Mouse (Mus musculus) forebrain, postnatal 0 days (tissue): ENCODE data around the gene Gsg1l2. TPM values are rescaled to one million over a fixed set of nuclear protein-coding genes. Genes with fewer than 3 reads are reported as not detected.

Experiments used
- ATAC-seq: fragments of 200-750 bp; cut with Nextera tagmentation; 2 replicates; pipeline ENCODE4 v1.8.0; 2017; ENCODE audit warnings: mild to moderate bottlenecking, moderate library complexity
- DNase-seq: peaks from one replicate; pipeline ENCODE4 v3.0.0-alpha.2; 2015
- H3K27ac ChIP-seq: fragments of 300-500 bp; sonication (generic); 2 replicates; pipeline ENCODE4 v1.5.1; 2014; ENCODE audit warnings: low read depth, mild to moderate bottlenecking, antibody characterized with exemption, low read length, moderate library complexity, mixed read lengths
- H3K27me3 ChIP-seq: fragments of 300-500 bp; sonication (generic); 2 replicates; pipeline ENCODE4 v1.6.1; 2014; ENCODE audit warnings: mild to moderate bottlenecking, low read length, mixed read lengths; ENCODE audit not compliant: insufficient read depth
- H3K36me3 ChIP-seq: fragments of 300-500 bp; sonication (generic); 2 replicates; pipeline ENCODE4 v1.6.1; 2014; ENCODE audit warnings: mild to moderate bottlenecking, moderate library complexity; ENCODE audit not compliant: insufficient read depth
- H3K4me1 ChIP-seq: fragments of 300-500 bp; sonication (generic); 2 replicates; pipeline ENCODE4 v1.6.1; 2014; ENCODE audit warnings: antibody characterized with exemption; ENCODE audit not compliant: insufficient read depth
- H3K4me2 ChIP-seq: fragments of 300-500 bp; sonication (generic); 2 replicates; pipeline ENCODE4 v1.6.1; 2014; ENCODE audit warnings: low read depth, mild to moderate bottlenecking, moderate library complexity
- H3K4me3 ChIP-seq: fragments of 300-500 bp; sonication (generic); 2 replicates; pipeline ENCODE4 v1.5.1; 2014; ENCODE audit warnings: low read depth, low read length, mixed read lengths
- H3K9ac ChIP-seq: fragments of 300-500 bp; sonication (generic); 2 replicates; pipeline ENCODE4 v1.6.1; 2014; ENCODE audit warnings: mild to moderate bottlenecking
- H3K9me3 ChIP-seq: fragments of 300-500 bp; sonication (generic); 2 replicates; pipeline ENCODE4 v1.6.1; 2016; ENCODE audit warnings: low read length
- CTCF ChIP-seq: sonication (generic); IDR thresholded peaks from 2 replicates; pipeline ENCODE4 v1.5.1; 2016; ENCODE audit warnings: antibody characterized with exemption, control low read depth, low read depth
- WGBS: fragments of 180-500 bp; shearing (Covaris S2); extraction: QIAGEN DNeasy Blood & Tissue Kit; methylation state at CpG from one replicate; pipeline ENCODE4 v1.1.7; 2014; 5-methylcytosine and 5-hydroxymethylcytosine counted together
- polyA plus RNA-seq: library from polyadenylated mRNA; unstranded; fragments of >200 nt; fragmentation: Nextera tagmentation; extraction: Ambion mirVana; gene quantifications from 2 replicates; pipeline ENCODE4 v1.2.1, GENCODE M21; 2015
- total RNA-seq: library from RNA; depleted of rRNA; stranded (reverse); fragments of >200 nt; gene quantifications from 2 replicates; pipeline ENCODE4 v1.2.3, GENCODE M21; 2014; rRNA removed

The Gsg1l2 gene
- total and polyA plus RNA-seq, 2 experiments from 2014 or later, result not detected

DNA sequence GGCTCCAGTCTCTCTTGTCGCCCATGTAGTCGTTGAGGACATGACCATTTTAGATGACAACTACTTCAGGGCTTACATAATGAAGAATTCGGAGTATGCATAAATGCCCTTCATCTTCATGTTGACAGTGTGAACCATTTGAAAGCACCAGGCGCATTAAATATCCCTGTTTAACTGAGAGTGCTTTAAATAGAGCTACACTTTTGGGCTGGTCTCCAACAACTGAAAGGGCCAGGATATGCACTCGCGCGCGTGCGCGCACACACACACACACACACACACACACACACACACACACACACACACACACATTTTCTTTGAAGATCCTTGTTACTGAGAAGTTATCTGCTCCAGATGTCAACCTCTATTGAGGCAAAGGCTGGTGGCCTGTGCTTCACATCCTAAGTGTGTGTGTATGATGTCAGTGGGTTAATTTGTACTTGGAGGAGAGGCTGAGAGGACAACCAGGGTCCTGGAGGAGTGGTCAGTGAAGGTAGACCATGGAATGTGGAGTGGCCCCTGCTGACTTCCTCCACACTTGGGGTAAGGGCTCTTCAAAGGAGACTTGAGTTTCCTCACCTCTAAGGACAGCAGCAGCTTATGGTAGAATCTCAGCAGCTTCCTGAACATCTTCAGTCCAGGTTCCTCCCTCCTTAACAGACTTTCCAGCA lies 61.1 kb downstream of the Gsg1l2 start:
- no peak for DNase-seq
- Histone ChIP-seq H3K4me3 (no peak overlapping the region), H3K36me3 (no peaks in the 10 kb centered on the region), H3K27me3 (no peaks in the 10 kb centered on the region), H3K4me1 (no peaks in the 10 kb centered on the region), H3K9ac (no peak overlapping the region), H3K9me3 (no peaks in the 10 kb centered on the region), H3K27ac (no peak overlapping the region), H3K4me2 (no peak overlapping the region)
- WGBS, result 85% methylated on average over 10 of the region's 10 CpGs
- no peak for TF ChIP-seq CTCF
- ATAC-seq, result no peak

Other genes starting within 250 kb of the Gsg1l2 start
- gene Rcvrn, start 79.3 kb upstream of the Gsg1l2 start, total RNA-seq, result 1.00 TPM in 1 of 2 replicates, not detected in the other
- 0.14 TPM in 1 of 2 replicates, not detected in the other for gene Rcvrn, start 79.3 kb upstream of the Gsg1l2 start, polyA plus RNA-seq
- 0.05 and 0.08 TPM in 2 replicates for gene Glp2r, start 3.5 kb upstream of the Gsg1l2 start, total RNA-seq
- gene Glp2r, start 3.5 kb upstream of the Gsg1l2 start, polyA plus RNA-seq, result 0.04 and 0.07 TPM in 2 replicates
- 2.0 and 4.1 TPM in 2 replicates for gene Dhrs7c, start 23.6 kb downstream of the Gsg1l2 start, total RNA-seq
- 0.13 TPM in 1 of 2 replicates, not detected in the other for gene Dhrs7c, start 23.6 kb downstream of the Gsg1l2 start, polyA plus RNA-seq
- 7.0 and 12.3 TPM in 2 replicates for gene Usp43, start 147.5 kb downstream of the Gsg1l2 start, total RNA-seq
- gene Usp43, start 147.5 kb downstream of the Gsg1l2 start, polyA plus RNA-seq, result 3.8 and 4.8 TPM in 2 replicates
- 3.0 and 4.2 TPM in 2 replicates for gene Cfap52, start 191.0 kb downstream of the Gsg1l2 start, total RNA-seq
- 2.6 and 4.8 TPM in 2 replicates for gene Cfap52, start 191.0 kb downstream of the Gsg1l2 start, polyA plus RNA-seq
- gene Stx8, start 191.6 kb downstream of the Gsg1l2 start, total RNA-seq, result 11.1 and 21.6 TPM in 2 replicates
- 67.8 and 78.9 TPM in 2 replicates for gene Stx8, start 191.6 kb downstream of the Gsg1l2 start, polyA plus RNA-seq